Mouse (Mus musculus) E14TG2a.4 (cell line): ENCODE data around the gene Slc16a6.
"Not testable (repeated sequence)": the region's sequence is repeated elsewhere in the genome, so short reads cannot be mapped to it uniquely, and the experiment has no call there.

ENCODE experiments used
- H3K27me3 ChIP-seq: 2 replicates; pipeline ENCODE4 v1.6.1; 2014; ENCODE audit warnings: low read length, control low read depth; ENCODE audit not compliant: insufficient read depth
- H3K36me3 ChIP-seq: 2 replicates; pipeline ENCODE4 v1.6.1; 2014; ENCODE audit warnings: low read length, control low read depth; ENCODE audit not compliant: insufficient read depth
- H3K4me1 ChIP-seq: replicated peaks from 2 replicates; pipeline ENCODE4 v1.6.1; 2014; ENCODE audit warnings: low read depth, low read length, control low read depth
- H3K4me3 ChIP-seq: replicated peaks from 2 replicates; pipeline ENCODE4 v1.5.1; 2014; ENCODE audit warnings: mild to moderate bottlenecking, low read length
- H3K9me3 ChIP-seq: 2 replicates; pipeline ENCODE4 v1.6.1; 2014; ENCODE audit warnings: low read length, control low read depth
- CTCF ChIP-seq: conservative IDR thresholded peaks from 2 replicates; pipeline ENCODE4 v1.5.1; 2014; ENCODE audit warnings: low read length
- NANOG ChIP-seq: IDR thresholded peaks from 2 replicates; pipeline ENCODE4 v1.6.1; 2014; ENCODE audit warnings: borderline replicate concordance, low read length, mixed read lengths
- POU5F1 ChIP-seq: IDR thresholded peaks from 2 replicates; pipeline ENCODE4 v1.6.1; 2014; ENCODE audit warnings: low read length, borderline replicate concordance

The Slc16a6 gene

GRCm38 (mm10) chr11:109494890-109495770, 21.7 kb upstream of the Slc16a6 start:
- TF ChIP-seq POU5F1: no peak
- TF ChIP-seq CTCF: no peak
- TF ChIP-seq NANOG: no peak
- Histone ChIP-seq H3K27me3 (no peaks in the 10 kb centered on the region; the same call in 1 of the 2 replicates), H3K4me3 (no peak overlapping the region), H3K9me3 (no peaks in the 10 kb centered on the region), H3K4me1 (peaks cover 19% of the 10 kb centered on the region), H3K36me3 (no peaks in the 10 kb centered on the region)

- not testable (repeated sequence) for H3K4me3 ChIP-seq, H3K9me3 ChIP-seq, H3K36me3 ChIP-seq, H3K27me3 ChIP-seq
- peaks cover 11% of the 10 kb centered on the region for H3K4me1 ChIP-seq
Observed at GRCm38 (mm10) chr11:109492847-109493464, 19.6 kb upstream of the Slc16a6 start.

GRCm38 (mm10) chr11:109491844-109492243, 18.4 kb upstream of the Slc16a6 start:
- TF ChIP-seq CTCF: no peak
- no peak for TF ChIP-seq NANOG
- no peak for TF ChIP-seq POU5F1
- Histone ChIP-seq H3K9me3 (no peaks in the 10 kb centered on the region), H3K4me1 (peaks cover 4% of the 10 kb centered on the region; the same call in 1 of the 2 replicates), H3K4me3 (no peak overlapping the region), H3K36me3 (no peaks in the 10 kb centered on the region), H3K27me3 (no peaks in the 10 kb centered on the region; the same call in 1 of the 2 replicates)

GRCm38 (mm10) chr11:109489763-109490162, 16.4 kb upstream of the Slc16a6 start:
- Histone ChIP-seq H3K4me1 (no peaks in the 10 kb centered on the region), H3K4me3 (no peak overlapping the region), H3K27me3 (peaks cover 6% of the 10 kb centered on the region; the same call in 1 of the 2 replicates), H3K9me3 (no peaks in the 10 kb centered on the region), H3K36me3 (no peaks in the 10 kb centered on the region)
- TF ChIP-seq CTCF (no peak), POU5F1 (no peak), NANOG (no peak)

- no peaks in the 10 kb centered on the region for H3K4me1 ChIP-seq
- H3K27me3 ChIP-seq: peaks cover 10% of the 10 kb centered on the region; the same call in 1 of the 2 replicates
- H3K9me3 ChIP-seq: no peaks in the 10 kb centered on the region
- TF ChIP-seq NANOG: no peak
- TF ChIP-seq POU5F1: no peak
- no peak for TF ChIP-seq CTCF
- no peak overlapping the region for H3K4me3 ChIP-seq
- no peaks in the 10 kb centered on the region for H3K36me3 ChIP-seq
Observed at GRCm38 (mm10) chr11:109487991-109488684, 14.7 kb upstream of the Slc16a6 start.

GRCm38 (mm10) chr11:109487111-109487510, 13.7 kb upstream of the Slc16a6 start:
- H3K4me3 ChIP-seq: no peak overlapping the region
- no peaks in the 10 kb centered on the region for H3K4me1 ChIP-seq
- peaks cover 10% of the 10 kb centered on the region; the same call in 1 of the 2 replicates for H3K27me3 ChIP-seq
- no peaks in the 10 kb centered on the region for H3K36me3 ChIP-seq
- TF ChIP-seq CTCF (no peak), NANOG (no peak), POU5F1 (no peak)
- H3K9me3 ChIP-seq: no peaks in the 10 kb centered on the region

GRCm38 (mm10) chr11:109485398-109486045, 12.1 kb upstream of the Slc16a6 start:
- Histone ChIP-seq H3K4me1 (no peaks in the 10 kb centered on the region), H3K9me3 (peaks cover 6% of the 10 kb centered on the region), H3K27me3 (peaks cover 10% of the 10 kb centered on the region; the same call in 1 of the 2 replicates), H3K36me3 (no peaks in the 10 kb centered on the region), H3K4me3 (no peak overlapping the region)
- no peak for TF ChIP-seq NANOG
- no peak for TF ChIP-seq POU5F1
- TF ChIP-seq CTCF: no peak

GRCm38 (mm10) chr11:109480440-109480839, 7.0 kb upstream of the Slc16a6 start:
- Histone ChIP-seq H3K4me1 (peaks cover 33% of the 10 kb centered on the region), H3K4me3 (no peak overlapping the region), H3K9me3 (peaks cover 11% of the 10 kb centered on the region), H3K27me3 (peaks cover 6% of the 10 kb centered on the region; the same call in 1 of the 2 replicates), H3K36me3 (no peaks in the 10 kb centered on the region)
- no peak for TF ChIP-seq POU5F1
- TF ChIP-seq NANOG: no peak
- TF ChIP-seq CTCF: no peak
